Mouse (Mus musculus) MEL (cell line): ENCODE data around the gene Pde4dip.
A peak's percentile ranks its signal among the peaks of the same experiment; 100 is the strongest.

ENCODE experiments used
- CTCF ChIP-seq, 3 experiments: IDR thresholded peaks in 2 of 3; conservative IDR thresholded peaks in 1 of 3; 2 replicates each; pipeline ENCODE4 v1.5.1; 2011 to 2012; ENCODE audit warnings: low read length in 3 of 3, low read depth in 2 of 3, mild to moderate bottlenecking in 2 of 3, improper control_type of control experiment in 1 of 3, inconsistent platforms in 1 of 3, mixed read lengths in 1 of 3, moderate library complexity in 1 of 3; ENCODE audit not compliant: control insufficient read depth in 1 of 3, insufficient read depth in 1 of 3, poor library complexity in 1 of 3, severe bottlenecking in 1 of 3
- EP300 ChIP-seq, 2 experiments: IDR thresholded peaks; 2 replicates each; pipeline ENCODE4 v1.6.1; 2011; ENCODE audit warnings: improper control_type of control experiment in 2 of 2, low read length in 2 of 2, low read depth in 1 of 2, mild to moderate bottlenecking in 1 of 2
- GATA1 ChIP-seq: IDR thresholded peaks from 2 replicates; pipeline ENCODE4 v1.6.1; 2011; ENCODE audit warnings: low read depth, low read length, improper control_type of control experiment
- MAFK ChIP-seq: IDR thresholded peaks from 2 replicates; pipeline ENCODE4 v1.6.1; 2011; ENCODE audit warnings: low read depth, mild to moderate bottlenecking, low read length, improper control_type of control experiment, borderline replicate concordance
- MAZ ChIP-seq: IDR thresholded peaks from 2 replicates; pipeline ENCODE4 v1.6.1; 2012; ENCODE audit warnings: low read depth, mild to moderate bottlenecking, inconsistent platforms, low read length, improper control_type of control experiment
- MXI1 ChIP-seq: IDR thresholded peaks from 2 replicates; pipeline ENCODE4 v1.6.1; 2011; ENCODE audit warnings: mild to moderate bottlenecking, low read depth, low read length, improper control_type of control experiment
- POLR2A ChIP-seq, 2 experiments: IDR thresholded peaks; 2 replicates each; pipeline ENCODE4 v1.6.1; 2011 to 2012; ENCODE audit warnings: low read length in 2 of 2, mild to moderate bottlenecking in 2 of 2, control low read depth in 1 of 2, improper control_type of control experiment in 1 of 2, low read depth in 1 of 2, moderate library complexity in 1 of 2; ENCODE audit not compliant: control insufficient read depth in 1 of 2, insufficient read depth in 1 of 2, poor library complexity in 1 of 2
- POLR2AphosphoS2 ChIP-seq: IDR thresholded peaks from 2 replicates; pipeline ENCODE4 v1.6.1; 2011; ENCODE audit warnings: low read length, improper control_type of control experiment
- POLR2AphosphoS5 ChIP-seq: IDR thresholded peaks from 2 replicates; pipeline ENCODE4 v1.6.1; 2012; ENCODE audit warnings: low read depth, borderline replicate concordance, mild to moderate bottlenecking, inconsistent platforms, low read length, moderate library complexity, mixed read lengths
- TAL1 ChIP-seq: IDR thresholded peaks from 2 replicates; pipeline ENCODE4 v1.6.1; 2012; ENCODE audit warnings: mild to moderate bottlenecking, inconsistent platforms, low read length, moderate library complexity, mixed read lengths
- TBP ChIP-seq: IDR thresholded peaks from 2 replicates; pipeline ENCODE4 v1.8.0; 2011; ENCODE audit warnings: low read depth, low read length, improper control_type of control experiment
- USF1 ChIP-seq: IDR thresholded peaks from 2 replicates; pipeline ENCODE4 v1.6.1; 2014; ENCODE audit warnings: low read depth, mild to moderate bottlenecking, inconsistent platforms, low read length, improper control_type of control experiment, moderate library complexity

GRCm38 (mm10) chr3:97894695-97895094 is 6.2 kb upstream of the Pde4dip start:
- TF ChIP-seq POLR2AphosphoS5 (no peak), USF1 (no peak), TAL1 (no peak), MAZ (no peak; the same call in 1 of the 2 replicates), CTCF (IDR thresholded peaks at IDR 0.05 in 2 of 3, conservative IDR thresholded peaks at IDR 0.05 in 1 of 3; ENCODE audit: control insufficient read depth in 1 of 3, insufficient read depth in 1 of 3, low read depth in 2 of 3, low read length in 3 of 3, poor library complexity in 1 of 3, severe bottlenecking in 1 of 3) (peak; percentile 85 to 89 (median 88)), EP300 (IDR thresholded peaks at IDR 0.05; ENCODE audit: low read depth in 1 of 2, low read length in 2 of 2) (no peak), MAFK (no peak), POLR2AphosphoS2 (no peak), POLR2A (IDR thresholded peaks at IDR 0.05; ENCODE audit: control insufficient read depth in 1 of 2, insufficient read depth in 1 of 2, low read depth in 1 of 2, low read length in 2 of 2, poor library complexity in 1 of 2) (no peak), MXI1 (no peak), TBP (no peak), GATA1 (no peak)
